8 mouse cellular contexts compared by ENCODE assay signal in the genomic region with DNA sequence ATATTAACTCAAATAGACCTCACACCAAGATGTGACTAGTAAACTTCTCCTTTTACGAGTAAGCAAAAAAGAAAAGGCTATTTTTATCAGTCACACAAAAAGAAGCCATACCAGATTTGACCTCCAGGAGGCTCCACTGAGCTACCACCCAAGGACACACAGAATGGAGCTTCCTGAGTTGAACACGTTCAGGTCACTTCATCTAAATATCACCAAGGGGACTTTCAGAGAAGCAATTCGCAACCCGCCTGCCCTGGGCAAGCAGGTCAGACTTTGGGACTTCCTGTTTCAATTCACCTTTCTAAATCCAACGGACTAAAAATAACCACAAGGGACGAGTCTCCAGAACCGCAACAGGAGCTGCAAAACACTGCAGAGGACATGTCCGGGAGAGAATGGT.
A peak's percentile ranks its signal among the peaks of the same experiment; 100 is the strongest.
DNase-seq lines count a peak whose midpoint lies in the region; ATAC-seq and TF ChIP-seq lines count a peak whose summit lies in the region.

No protein-coding gene starts in this region.

- WGBS in lung, embryonic 14.5 days, result 68% methylated on average over 8 of the region's 8 CpGs
- 49% methylated on average over 8 of the region's 8 CpGs for WGBS in lung, adult 2 months

- H3K27ac ChIP-seq in lung, embryonic 14.5 days (ENCODE audit: low read depth), result no peak overlapping the region

- TF ChIP-seq CTCF in lung, embryonic 14.5 days (IDR thresholded peaks at IDR 0.05; ENCODE audit: low read depth), result peak; percentile 46
- no peak for TF ChIP-seq CTCF in lung, adult 2 months (IDR thresholded peaks at IDR 0.05; ENCODE audit: insufficient read depth, low read length)

- H3K9ac ChIP-seq in lung, embryonic 14.5 days, result no peak overlapping the region

- H3K9me3 ChIP-seq in lung, embryonic 14.5 days (ENCODE audit: low read depth, low read length), result no peaks in the 10 kb centered on the region

- no peaks in the 10 kb centered on the region for H3K27me3 ChIP-seq in lung, embryonic 14.5 days (ENCODE audit: insufficient read depth, low read length)

- ATAC-seq in lung, embryonic 14.5 days (ENCODE audit: insufficient read depth), result no peak
- peak; percentile 77 for ATAC-seq in erythroblast, adult 5-6 weeks (replicated peaks; ENCODE audit: low FRiP score, poor library complexity, severe bottlenecking)

- no peak overlapping the region for H3K4me2 ChIP-seq in lung, embryonic 14.5 days

- no peak overlapping the region for H3K4me3 ChIP-seq in lung, embryonic 14.5 days (ENCODE audit: low read depth, low read length)
- no peak overlapping the region for H3K4me3 ChIP-seq in lung, adult 2 months (replicated peaks; ENCODE audit: extremely low read depth, low read depth, low read length)

- no peaks in the 10 kb centered on the region for H3K36me3 ChIP-seq in lung, embryonic 14.5 days (ENCODE audit: insufficient read depth)

- no peak for TF ChIP-seq POLR2A in lung, adult 2 months (IDR thresholded peaks at IDR 0.05; ENCODE audit: borderline replicate concordance, extremely low read depth, low read depth, low read length)

- DNase-seq in cerebellum, adult 8-10 months, result peak; percentile 9
- DNase-seq in cerebellum, adult 11 months, result no peak
- DNase-seq in lung, embryonic 14.5 days, result no peak
- DNase-seq in lung, adult 2 months, result no peak
- peak; percentile 7 for DNase-seq in naive thymus-derived CD4-positive, alpha-beta T cell, adult 2 months (ENCODE audit: low read depth)
- DNase-seq in layer of hippocampus, adult 9-10 months (ENCODE audit: low spot score), result no peak
- no peak for DNase-seq in frontal cortex, adult 2 months (ENCODE audit: extremely low spot score in 1 of 2, low spot score in 1 of 2)

- H3K4me1 ChIP-seq in lung, embryonic 14.5 days (ENCODE audit: insufficient read depth), result no peaks in the 10 kb centered on the region
- H3K4me1 ChIP-seq in lung, adult 2 months (ENCODE audit: control insufficient read depth, insufficient read depth, low read length), result no peaks in the 10 kb centered on the region

Comparison
In these comparisons a context has a peak if more than half of its experiments do, and no peak if none do; other contexts are left out.
1. DNase-seq: peak in cerebellum, adult 8-10 months (single experiment) and naive thymus-derived CD4-positive, alpha-beta T cell, adult 2 months (single experiment); none in cerebellum, adult 11 months (single experiment), lung, embryonic 14.5 days (single experiment), lung, adult 2 months (single experiment), layer of hippocampus, adult 9-10 months (single experiment) and frontal cortex, adult 2 months (0 of 2).